ENCODE assay signal across 9 mouse cellular contexts in genomic region chr6:142867471-142868055, GRCm38 (mm10).
A peak's percentile ranks its signal among the peaks of the same experiment; 100 is the strongest.
DNase-seq lines count a peak whose midpoint lies in the region; ATAC-seq lines count a peak whose summit lies in the region.
"Had no signal": no experiment of that assay in that cellular context is flagged by ENCODE, and none has a peak within 500 bp of the region (broad histone marks: within the 10 kb centered on the region; RNA-seq: fewer than 3 reads in every experiment).

No protein-coding gene starts in this region.

- H3K4me3 ChIP-seq in heart, embryonic 15.5 days = no peak overlapping the region
- no peak overlapping the region for H3K4me3 ChIP-seq in heart, embryonic 10.5 days
- no peak overlapping the region for H3K4me3 ChIP-seq in intestine, embryonic 15.5 days (replicated peaks)
- H3K4me3 ChIP-seq in midbrain, embryonic 11.5 days (ENCODE audit: low read depth, low read length) = no peak overlapping the region

- 26% methylated on average over 9 of the region's 9 CpGs for WGBS in heart, embryonic 15.5 days
- WGBS in heart, embryonic 10.5 days = 44% methylated on average over 9 of the region's 9 CpGs
- 24% methylated on average over 9 of the region's 9 CpGs for WGBS in intestine, embryonic 15.5 days
- 22% methylated on average over 9 of the region's 9 CpGs for WGBS in midbrain, embryonic 11.5 days

- DNase-seq in heart, embryonic 10.5 days (ENCODE audit: low spot score) = no peak
- peak; percentile 98 for DNase-seq in Muller cell, postnatal 12 days (ENCODE audit: inconsistent ontology term)
- DNase-seq in embryo, embryonic 9.5 days (ENCODE audit: extremely low spot score) = peak; percentile 49
- peak; percentile 91 for DNase-seq in midbrain, embryonic 11.5 days (ENCODE audit: low spot score, missing footprints)
- peak; percentile 53 for DNase-seq in telencephalon, adult 2 months (ENCODE audit: low read depth, low spot score)
- no peak for DNase-seq in ovary, postnatal 36 days (ENCODE audit: low spot score)

- no peak overlapping the region for H3K9ac ChIP-seq in heart, embryonic 15.5 days
- no peak overlapping the region for H3K9ac ChIP-seq in intestine, embryonic 15.5 days
- peak overlapping the region; percentile 53 for H3K9ac ChIP-seq in midbrain, embryonic 11.5 days (ENCODE audit: low read length)

- no peaks in the 10 kb centered on the region for H3K9me3 ChIP-seq in heart, embryonic 15.5 days (replicated peaks)
- H3K9me3 ChIP-seq in heart, embryonic 10.5 days = no peaks in the 10 kb centered on the region
- no peaks in the 10 kb centered on the region for H3K9me3 ChIP-seq in intestine, embryonic 15.5 days
- H3K9me3 ChIP-seq in midbrain, embryonic 11.5 days (ENCODE audit: control insufficient read depth, low read length) = no peaks in the 10 kb centered on the region
- H3K9me3 ChIP-seq: G1E had no signal

- no peaks in the 10 kb centered on the region for H3K4me1 ChIP-seq in heart, embryonic 15.5 days (replicated peaks)
- H3K4me1 ChIP-seq in heart, embryonic 10.5 days = peaks cover 10% of the 10 kb centered on the region; the same call in 1 of the 2 replicates
- no peaks in the 10 kb centered on the region for H3K4me1 ChIP-seq in intestine, embryonic 15.5 days (replicated peaks)
- H3K4me1 ChIP-seq in midbrain, embryonic 11.5 days (ENCODE audit: control insufficient read depth, insufficient read depth, low read length) = peaks cover 11% of the 10 kb centered on the region

- no peak; the same call in 1 of the 2 replicates for ATAC-seq in heart, embryonic 15.5 days (replicated peaks; ENCODE audit: insufficient number of reproducible peaks, insufficient read depth, low FRiP score, low read depth)
- ATAC-seq in intestine, embryonic 15.5 days = peak; percentile 62
- ATAC-seq in midbrain, embryonic 11.5 days (ENCODE audit: low FRiP score) = peak; percentile 86

- H3K4me2 ChIP-seq in heart, embryonic 15.5 days = 0 out of 2 replicates have a peak overlapping the region, but pooled peaks have one; percentile 17
- peak overlapping the region; percentile 35; the same call in 1 of the 2 replicates for H3K4me2 ChIP-seq in intestine, embryonic 15.5 days (replicated peaks)
- peak overlapping the region; percentile 24 for H3K4me2 ChIP-seq in midbrain, embryonic 11.5 days

- no peaks in the 10 kb centered on the region for H3K36me3 ChIP-seq in heart, embryonic 15.5 days
- no peaks in the 10 kb centered on the region for H3K36me3 ChIP-seq in heart, embryonic 10.5 days
- no peaks in the 10 kb centered on the region for H3K36me3 ChIP-seq in intestine, embryonic 15.5 days
- no peaks in the 10 kb centered on the region for H3K36me3 ChIP-seq in midbrain, embryonic 11.5 days (ENCODE audit: control insufficient read depth, insufficient read depth, low read length)
- H3K36me3 ChIP-seq: G1E had no signal

- no peak overlapping the region for H3K27ac ChIP-seq in heart, embryonic 15.5 days
- H3K27ac ChIP-seq in heart, embryonic 10.5 days = no peak overlapping the region; the same call in 1 of the 2 replicates
- 0 out of 2 replicates have a peak overlapping the region, but pooled peaks have one; percentile 34 for H3K27ac ChIP-seq in intestine, embryonic 15.5 days
- H3K27ac ChIP-seq in midbrain, embryonic 11.5 days (ENCODE audit: low read depth, low read length) = peak overlapping the region; percentile 89

- no peaks in the 10 kb centered on the region for H3K27me3 ChIP-seq in heart, embryonic 15.5 days
- H3K27me3 ChIP-seq in heart, embryonic 10.5 days (ENCODE audit: insufficient read depth, poor library complexity, severe bottlenecking) = no peaks in the 10 kb centered on the region
- H3K27me3 ChIP-seq in intestine, embryonic 15.5 days (replicated peaks) = no peaks in the 10 kb centered on the region
- H3K27me3 ChIP-seq in midbrain, embryonic 11.5 days (ENCODE audit: control insufficient read depth, insufficient read depth, low read length) = no peaks in the 10 kb centered on the region

Comparison
In these comparisons a context has a peak if more than half of its experiments do, and no peak if none do; other contexts are left out.
1. H3K27ac ChIP-seq: peak in intestine, embryonic 15.5 days (single experiment) and midbrain, embryonic 11.5 days (single experiment); none in heart, embryonic 15.5 days (single experiment) and heart, embryonic 10.5 days (single experiment).
2. DNase-seq: peak in Muller cell, postnatal 12 days (single experiment), embryo, embryonic 9.5 days (single experiment), midbrain, embryonic 11.5 days (single experiment) and telencephalon, adult 2 months (single experiment); none in heart, embryonic 10.5 days (single experiment) and ovary, postnatal 36 days (single experiment).
3. Peak in every context shown above with its lines, with median percentiles within 50 percentile points of each other: H3K4me2 ChIP-seq.